Mouse (Mus musculus): ENCODE data around the gene Mapk9.
A peak's percentile ranks its signal among the peaks of the same experiment; 100 is the strongest.

Mapk9 gene

DNA sequence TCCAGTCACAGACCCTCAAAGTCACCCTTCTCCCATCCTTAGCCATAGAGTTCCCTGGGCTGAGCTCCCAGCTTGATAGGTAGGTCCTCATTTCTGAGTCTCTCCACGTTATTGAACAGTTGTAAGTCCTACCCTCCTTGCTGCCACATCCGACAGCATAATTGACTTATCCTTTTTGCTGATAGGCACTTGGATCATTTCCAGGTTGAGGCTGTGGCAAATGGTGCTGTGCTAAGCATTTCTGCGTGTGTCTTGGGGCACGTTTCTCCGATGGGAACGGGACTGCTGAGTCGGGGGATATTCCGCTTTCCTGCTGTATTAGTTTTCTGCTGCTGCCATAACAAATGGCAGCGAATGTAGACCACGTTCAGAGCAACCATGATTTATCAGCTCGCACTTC lies 47.3 kb downstream of the Mapk9 start:
- no peak for DNase-seq (ENCODE audit: low spot score)

DNA sequence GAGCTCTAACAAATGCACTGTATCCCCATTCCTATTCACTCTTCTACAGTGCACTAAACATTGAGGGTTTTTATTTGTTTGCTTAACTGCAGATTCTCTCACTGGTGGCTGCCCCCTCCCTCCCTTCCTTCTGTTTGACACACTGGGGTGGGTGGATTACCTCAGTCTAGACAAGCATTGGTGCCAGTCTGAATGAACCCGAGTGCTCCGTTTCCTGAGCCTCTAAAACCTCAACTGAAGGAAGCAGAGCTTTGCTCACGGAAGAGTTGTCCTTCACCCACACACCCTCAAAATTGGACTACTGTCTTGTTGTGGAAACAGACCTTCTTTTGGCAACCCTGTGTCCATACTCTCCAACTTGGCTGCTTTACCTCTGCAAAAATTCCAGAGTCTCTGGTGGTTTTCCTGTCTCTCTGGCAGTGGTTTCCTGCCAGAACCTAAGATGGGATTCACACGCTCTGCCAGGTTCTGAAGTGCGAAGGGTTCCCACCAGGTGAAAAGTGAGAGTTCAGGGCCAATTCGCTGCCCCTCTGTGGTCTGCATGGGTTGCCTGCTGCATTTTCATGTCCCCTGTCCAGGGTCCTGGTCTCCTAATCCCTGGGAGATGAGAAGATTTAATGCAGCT lies 49.5 kb downstream of the Mapk9 start:
- no peak for DNase-seq (ENCODE audit: low spot score)

DNA sequence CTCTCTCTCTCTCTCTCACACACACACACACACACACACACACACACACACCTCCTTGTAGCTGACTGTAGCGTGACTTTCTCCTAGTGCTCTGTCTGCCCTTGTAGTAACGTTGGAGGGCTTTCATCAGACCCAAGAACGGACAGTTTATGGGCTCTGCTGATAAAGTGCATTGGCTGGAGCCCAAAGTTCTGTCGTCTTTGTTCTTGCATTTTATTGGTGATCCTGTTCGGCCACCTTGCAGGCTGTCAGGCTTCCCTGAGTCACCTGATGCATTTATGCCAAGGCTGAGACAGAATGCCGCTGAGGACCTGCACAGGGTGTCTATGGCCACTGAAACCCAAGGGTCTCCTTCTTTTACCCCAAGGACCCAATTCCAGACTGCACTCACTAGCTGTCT lies 53.5 kb downstream of the Mapk9 start:
- DNase-seq (ENCODE audit: low spot score) = no peak

DNA sequence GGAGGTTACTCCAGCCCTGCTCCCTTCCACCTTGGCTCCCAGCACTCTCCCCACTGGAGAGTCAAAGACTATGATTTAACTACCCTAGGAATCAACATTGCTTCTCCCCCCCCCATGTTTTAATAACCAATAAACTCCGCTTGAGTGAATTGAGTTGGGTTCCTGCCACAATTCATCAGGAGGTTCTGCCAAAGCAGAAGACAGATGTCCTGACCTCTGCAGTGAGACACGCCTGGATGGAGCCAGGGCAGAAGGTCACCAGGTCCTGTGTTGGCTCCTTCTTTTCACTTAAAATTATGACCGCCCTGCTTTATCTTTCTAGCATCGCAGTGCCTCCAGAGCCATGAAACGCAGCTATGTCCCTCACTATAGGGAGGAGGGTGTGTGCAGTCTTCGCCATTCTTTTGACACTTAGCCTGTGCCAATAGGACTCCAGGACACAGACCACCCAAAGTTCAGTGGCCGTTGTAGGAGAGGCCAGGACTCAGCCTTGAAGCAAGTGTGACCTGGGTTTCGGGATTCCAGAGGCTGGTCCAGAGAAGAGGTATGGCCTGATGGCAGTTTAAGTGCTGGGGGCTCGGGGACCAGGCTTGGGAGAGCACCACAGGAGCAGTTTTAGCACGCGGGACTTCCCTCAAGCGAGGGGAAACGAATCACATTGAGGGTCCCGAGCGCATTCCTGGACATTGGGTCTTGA lies 54.6 kb downstream of the Mapk9 start:
- no peak for DNase-seq (ENCODE audit: low spot score)

DNA sequence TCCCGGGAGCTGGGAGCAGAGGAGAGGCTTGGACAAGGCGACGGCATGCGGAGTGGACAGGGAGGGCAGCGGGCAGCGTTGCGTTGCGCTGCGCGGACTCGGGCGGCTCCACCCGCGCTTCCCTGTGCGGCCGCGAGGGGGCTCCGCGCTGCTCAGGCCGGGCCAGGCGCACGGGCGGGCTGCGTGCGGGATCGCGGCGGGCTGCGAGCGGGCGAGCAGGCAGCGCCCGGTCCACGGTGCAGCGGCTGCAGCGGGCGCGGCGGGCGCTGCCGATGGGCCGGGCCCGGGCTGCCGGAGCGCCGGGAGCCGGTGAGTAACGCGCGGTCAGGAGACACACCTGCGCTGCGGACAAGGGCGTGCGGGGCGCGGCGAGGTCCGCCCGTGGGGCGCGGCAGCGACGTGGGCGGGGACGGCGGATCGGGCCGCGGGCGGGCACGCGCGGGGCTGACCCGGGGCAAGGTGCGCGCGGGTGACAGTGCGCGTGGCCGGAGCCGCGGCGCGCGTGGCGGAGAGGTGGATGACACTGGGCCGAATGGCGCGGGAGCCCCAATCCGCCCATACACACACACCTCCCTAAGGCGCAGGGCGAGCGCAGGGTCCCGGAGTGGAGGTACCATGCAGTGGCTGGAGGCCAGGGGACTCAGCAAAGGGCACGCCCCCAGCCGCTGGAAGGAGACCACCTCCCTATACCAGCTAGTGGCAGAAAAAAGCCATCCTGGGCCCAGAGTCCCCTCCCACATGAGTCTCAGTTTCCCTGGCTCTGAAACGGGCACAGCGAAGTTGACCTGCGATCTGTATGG lies 55.3 kb downstream of the Mapk9 start, which contains the start of gene Rasgef1c:
TSS of gene Rasgef1c (plus strand) at position 177 of the 800 bp plus-strand sequence.
- peak; percentile 66 for DNase-seq (ENCODE audit: low spot score)

DNA sequence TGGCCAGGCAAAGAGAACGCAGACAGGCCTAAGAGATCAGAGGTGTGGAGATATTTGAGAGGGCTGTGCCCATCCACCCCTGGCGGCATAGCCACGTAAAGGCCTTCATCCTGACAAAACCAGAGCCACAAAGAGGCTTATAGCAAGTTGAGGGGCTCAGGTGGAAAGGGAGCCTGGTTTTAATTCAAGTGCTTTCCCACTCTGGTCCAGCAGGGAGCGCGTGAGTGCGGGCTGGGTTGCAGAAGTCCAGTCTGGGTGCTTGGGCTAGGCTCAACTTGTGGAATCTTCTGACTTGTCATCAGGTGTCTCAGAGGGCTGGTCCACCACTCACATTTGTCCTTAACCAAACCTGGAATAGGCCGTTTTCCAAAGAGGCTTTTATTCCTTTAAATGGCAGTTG lies 56.8 kb downstream of the Mapk9 start:
- peak; percentile 64 for DNase-seq (ENCODE audit: low spot score)

DNA sequence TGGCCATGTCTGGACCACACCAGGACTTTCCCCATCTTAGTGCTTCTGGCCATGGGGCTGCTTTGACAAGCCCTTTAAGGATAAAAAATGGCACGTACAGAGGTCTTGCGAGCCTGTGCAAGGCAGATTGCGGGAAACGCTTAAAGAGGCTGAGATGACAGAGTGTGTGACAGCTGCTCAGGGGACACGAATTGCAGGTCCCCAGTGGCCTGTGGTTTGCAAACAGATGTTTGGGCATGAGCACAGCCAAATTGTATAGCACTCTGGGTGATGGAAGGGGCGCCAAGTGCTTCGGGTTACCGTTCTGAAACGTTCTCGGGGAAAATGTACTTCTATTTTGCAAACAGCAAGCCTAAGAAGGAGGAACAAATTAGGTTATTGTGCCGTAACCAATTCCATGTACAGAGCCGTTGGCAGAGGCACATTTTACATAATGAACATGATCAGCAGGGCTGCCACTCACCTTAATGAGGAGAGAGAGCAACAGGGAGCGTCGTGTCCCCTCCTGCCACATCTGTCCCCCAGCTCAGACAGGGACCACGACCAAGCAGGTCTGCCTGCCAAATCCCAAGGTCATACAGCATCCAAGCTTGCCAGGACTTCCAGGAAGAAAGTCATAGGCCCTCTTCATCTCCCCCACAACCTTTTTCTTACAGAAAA lies 72.1 kb downstream of the Mapk9 start:
- DNase-seq (ENCODE audit: low spot score) = no peak

DNA sequence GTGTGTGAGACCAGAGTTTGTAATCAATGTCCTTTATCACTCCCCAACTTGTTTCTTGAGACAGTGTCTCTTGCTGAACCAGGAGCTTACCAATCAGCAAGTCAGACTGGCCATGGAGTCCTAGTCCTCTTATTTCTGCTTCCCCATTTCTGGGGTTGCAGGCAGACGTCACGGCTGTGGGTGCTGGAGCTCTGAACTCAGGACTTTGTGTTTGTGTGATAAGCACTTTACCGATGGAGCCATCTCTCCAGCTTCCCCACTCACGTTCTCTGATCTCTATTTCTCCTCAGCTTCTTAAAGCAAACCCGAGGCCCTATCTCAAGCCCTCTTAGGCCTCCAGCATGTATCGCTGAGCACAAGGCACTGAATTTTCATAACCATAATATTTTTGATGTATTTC lies 72.8 kb downstream of the Mapk9 start:
- DNase-seq (ENCODE audit: low spot score) = no peak

DNA sequence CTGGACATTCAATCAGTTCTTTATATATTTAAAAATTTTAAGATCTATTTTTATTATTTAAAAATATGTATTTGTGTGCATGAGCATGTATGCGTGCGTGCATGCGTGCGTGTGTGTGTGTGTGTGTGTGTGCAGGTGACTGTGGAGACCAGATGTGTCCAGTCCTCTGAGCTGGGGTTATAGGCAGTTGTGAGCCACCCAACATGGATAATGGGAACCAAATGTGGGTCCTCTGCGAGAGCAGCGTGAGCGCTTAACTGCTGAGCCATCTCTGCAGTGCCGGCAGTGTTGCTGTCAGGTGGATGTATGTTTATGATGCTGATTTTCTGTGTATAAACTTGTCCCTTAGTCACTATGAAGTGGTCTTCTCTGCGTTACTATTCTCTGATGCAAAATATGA lies 77.0 kb downstream of the Mapk9 start:
- no peak for DNase-seq (ENCODE audit: low spot score)

DNA sequence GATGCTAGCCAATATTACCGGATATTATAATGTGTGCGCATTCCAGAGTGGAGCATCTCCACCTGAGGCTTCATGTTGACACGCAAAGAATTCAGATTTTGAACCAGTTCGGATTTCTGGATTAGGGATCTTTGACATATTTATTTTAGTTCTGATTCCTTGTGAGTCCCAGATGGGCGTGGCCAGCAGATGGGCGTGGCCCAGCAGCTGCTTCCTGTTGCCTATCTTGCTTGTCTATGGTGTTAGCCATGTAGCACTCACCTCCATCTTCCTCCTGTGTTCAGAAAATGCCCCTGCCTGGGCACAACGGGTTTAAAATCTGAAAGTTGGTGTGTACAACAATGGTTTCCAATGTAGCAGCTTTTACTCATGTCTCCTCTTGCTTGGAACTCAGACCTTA lies 79.6 kb downstream of the Mapk9 start:
- DNase-seq (ENCODE audit: low spot score) = no peak

DNA sequence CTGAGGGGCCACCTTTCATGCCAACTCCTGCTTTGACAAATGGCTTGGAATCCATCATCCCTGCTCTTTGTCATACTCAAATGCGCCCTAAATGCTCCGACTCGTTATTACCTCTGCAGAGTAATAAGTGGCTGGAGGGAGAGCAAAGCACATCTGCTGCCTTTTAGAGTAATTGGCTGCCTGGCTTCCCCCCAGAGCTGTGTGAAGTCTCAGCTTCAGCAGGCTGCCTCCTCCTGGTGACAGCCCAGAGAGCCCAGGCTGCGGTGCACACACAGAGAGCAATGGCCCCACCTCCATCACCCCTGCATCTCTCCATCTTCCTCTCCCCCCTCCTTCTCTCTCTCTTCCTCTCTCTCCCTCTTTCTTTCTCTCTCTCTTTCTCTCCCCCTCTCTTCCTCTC lies 80.6 kb downstream of the Mapk9 start:
- DNase-seq (ENCODE audit: low spot score) = no peak

DNA sequence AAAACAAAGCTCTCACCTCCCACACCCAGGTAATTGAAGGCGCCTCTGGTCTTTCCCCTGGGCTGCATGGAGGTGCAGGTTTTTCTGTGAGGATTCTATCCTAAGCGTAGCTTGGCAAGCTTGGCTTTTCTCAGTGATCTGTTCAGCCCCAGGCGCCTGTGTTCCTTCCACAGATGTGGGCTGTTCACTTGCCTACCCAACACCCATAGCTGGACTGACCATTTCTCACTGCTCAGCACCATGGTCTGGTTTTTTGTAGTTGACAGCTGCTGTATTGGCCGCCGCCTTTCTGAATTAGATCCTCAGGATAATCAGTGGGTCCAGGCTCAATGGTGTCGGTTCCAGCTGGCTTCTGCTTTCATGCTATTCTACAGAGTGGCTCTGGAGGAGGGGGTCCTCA lies 81.1 kb downstream of the Mapk9 start:
- DNase-seq (ENCODE audit: low spot score) = no peak

DNA sequence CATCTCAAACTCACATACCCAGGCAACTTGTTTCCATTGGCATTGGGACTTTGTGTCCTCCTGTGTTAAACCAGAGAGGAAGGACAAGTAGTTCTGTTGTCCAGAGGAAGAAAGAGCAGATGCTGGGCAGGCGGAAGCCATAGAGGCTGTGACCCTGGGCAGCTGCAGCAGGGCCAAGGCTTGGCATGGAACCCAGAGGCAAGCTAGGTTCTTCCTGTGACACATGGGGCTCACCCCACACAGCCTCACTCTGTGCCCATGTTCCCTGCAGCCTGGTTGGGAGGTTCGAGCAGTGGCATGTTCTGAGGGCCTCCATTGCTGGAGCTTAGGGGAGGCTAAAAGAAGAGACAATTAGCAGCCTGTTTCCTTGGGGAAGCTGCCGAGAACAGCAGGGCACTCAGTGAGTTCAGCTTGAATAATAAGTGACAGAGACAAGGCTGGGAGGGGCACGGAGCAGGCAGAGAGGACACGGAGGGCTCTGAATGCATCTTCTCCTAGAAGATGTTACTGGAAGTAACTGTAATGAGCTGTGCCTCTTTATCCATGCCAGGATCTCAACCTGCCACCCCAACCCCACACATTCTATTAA lies 84.6 kb downstream of the Mapk9 start:
- DNase-seq (ENCODE audit: low spot score) = no peak

DNA sequence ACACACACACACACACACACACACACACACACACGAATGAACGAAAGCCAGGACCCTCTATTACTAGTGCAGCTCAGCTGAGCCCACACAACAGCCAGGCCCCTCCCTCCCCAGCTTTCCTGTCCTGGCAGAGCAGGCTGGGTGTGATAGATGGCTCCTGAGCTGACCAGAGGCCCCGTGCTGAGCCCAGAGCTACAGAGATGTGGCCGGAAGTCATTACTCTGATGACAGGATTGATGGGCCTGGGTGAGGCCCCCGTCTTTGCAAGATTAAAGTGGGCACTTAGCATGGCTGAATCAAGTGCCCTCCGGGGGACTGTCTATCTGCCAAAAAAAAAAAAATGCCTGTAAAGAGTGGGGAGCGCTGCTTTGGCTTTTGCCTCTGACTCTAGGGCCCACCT lies 85.3 kb downstream of the Mapk9 start:
- no peak for DNase-seq (ENCODE audit: low spot score)

DNA sequence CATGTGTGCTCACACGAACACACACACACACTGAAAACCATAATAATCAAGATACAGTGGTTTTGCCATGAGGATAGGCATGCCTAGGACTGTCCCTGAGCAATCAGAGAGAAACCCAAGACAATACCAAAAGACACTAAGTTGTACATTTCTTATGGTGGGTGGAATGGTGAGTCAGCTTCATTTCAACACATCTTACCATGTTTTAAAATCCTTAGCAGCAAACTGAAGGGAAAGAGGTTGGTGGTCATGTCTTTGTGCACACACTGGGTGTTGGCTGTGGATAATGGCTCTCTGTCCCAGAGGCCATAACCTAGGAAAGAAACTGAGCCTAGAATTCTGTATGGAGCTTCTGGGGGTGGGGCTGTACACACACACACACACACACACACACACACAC lies 87.3 kb downstream of the Mapk9 start:
- DNase-seq (ENCODE audit: low spot score) = no peak

DNA sequence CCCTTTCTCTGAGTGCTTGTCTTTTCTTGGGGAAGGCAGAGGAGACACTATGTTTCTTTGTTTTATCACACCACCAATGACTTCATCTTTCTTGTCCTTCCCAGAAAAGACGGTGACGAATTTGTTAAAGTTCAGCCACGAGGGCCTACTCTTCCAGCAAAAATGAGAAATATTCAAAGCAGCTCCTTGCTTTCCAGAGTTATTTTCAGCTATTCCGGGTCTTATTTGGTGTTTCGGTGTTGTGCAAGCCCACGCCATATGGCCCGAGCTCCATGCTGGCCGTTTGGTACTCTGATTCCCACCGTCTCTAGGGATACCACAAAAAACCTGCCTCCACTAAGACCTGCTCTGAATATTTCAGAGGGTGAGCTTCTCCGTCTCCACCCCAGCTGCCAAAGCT lies 87.8 kb downstream of the Mapk9 start:
- no peak for DNase-seq (ENCODE audit: low spot score)
